Mouse (Mus musculus) forebrain, embryonic 10.5 days (tissue): ENCODE measurements around the gene Mepce. TPM values are rescaled to one million over a fixed set of nuclear protein-coding genes. Genes with fewer than 3 reads are reported as not detected.

Experiments
- DNase-seq: peaks from one replicate; pipeline ENCODE4 v3.0.0-alpha.2; 2017; ENCODE audit warnings: low spot score; ENCODE audit errors: extremely low spot score
- H3K27ac ChIP-seq: fragments of 300-500 bp; sonication (generic); 2 replicates; pipeline ENCODE4 v1.5.1; 2016; ENCODE audit warnings: mild to moderate bottlenecking
- H3K27me3 ChIP-seq: fragments of 300-500 bp; sonication (generic); 2 replicates; pipeline ENCODE4 v1.6.1; 2016; ENCODE audit warnings: mild to moderate bottlenecking; ENCODE audit not compliant: poor library complexity, severe bottlenecking
- H3K36me3 ChIP-seq: fragments of 300-500 bp; sonication (generic); replicated peaks from 2 replicates; pipeline ENCODE4 v1.6.1; 2016; ENCODE audit warnings: mild to moderate bottlenecking, moderate library complexity
- H3K4me1 ChIP-seq: fragments of 300-500 bp; sonication (generic); 2 replicates; pipeline ENCODE4 v1.6.1; 2016
- H3K4me3 ChIP-seq: fragments of 300-500 bp; sonication (generic); 2 replicates; pipeline ENCODE4 v1.5.1; 2016; ENCODE audit warnings: mild to moderate bottlenecking, moderate library complexity
- H3K9me3 ChIP-seq: fragments of 300-500 bp; sonication (generic); 2 replicates; pipeline ENCODE4 v1.6.1; 2016; ENCODE audit warnings: mild to moderate bottlenecking, moderate library complexity
- WGBS: fragments of 180-500 bp; shearing (Covaris S2); methylation state at CpG from one replicate; pipeline ENCODE4 v1.1.7; 2016; 5-methylcytosine and 5-hydroxymethylcytosine counted together
- polyA plus RNA-seq: library from polyadenylated mRNA; unstranded; fragments of >200 nt; fragmentation: Nextera tagmentation; extraction: Ambion mirVana; gene quantifications from 2 replicates; pipeline ENCODE4 v1.2.1, GENCODE M21; 2016

Gene Mepce
- polyA plus RNA-seq, 1 experiment from 2014 or later, result 11.5 TPM

GRCm38 (mm10) chr5:137740506-137740905 is 46.9 kb downstream of the Mepce start:
- 5% methylated on average over 11 of the region's 11 CpGs for WGBS
- no peak for DNase-seq
- peaks cover 68% of the 10 kb centered on the region for H3K4me1 ChIP-seq

GRCm38 (mm10) chr5:137739471-137739870 is 48.0 kb downstream of the Mepce start:
- Histone ChIP-seq H3K4me3 (peak overlapping the region; percentile 77), H3K27ac (peak overlapping the region; percentile 90), H3K4me1 (peaks cover 68% of the 10 kb centered on the region), H3K27me3 (0 out of 2 replicates have a peak, but pooled peaks cover 7% of the 10 kb centered on the region), H3K36me3 (peaks cover 38% of the 10 kb centered on the region), H3K9me3 (peaks cover 4% of the 10 kb centered on the region)
- no peak for DNase-seq
- 52% methylated on average over 9 of the region's 9 CpGs for WGBS

More at GRCm38 (mm10) chr5:137740506-137740905, 46.9 kb downstream of the Mepce start:
- Histone ChIP-seq H3K36me3 (peaks cover 29% of the 10 kb centered on the region), H3K9me3 (peaks cover 4% of the 10 kb centered on the region), H3K4me3 (peak overlapping the region; percentile 77), H3K27me3 (0 out of 2 replicates have a peak, but pooled peaks cover 7% of the 10 kb centered on the region), H3K27ac (peak overlapping the region; percentile 90)

GRCm38 (mm10) chr5:137738516-137738915 is 48.9 kb downstream of the Mepce start:
- Histone ChIP-seq H3K27ac (peak overlapping the region; percentile 90), H3K4me3 (peak overlapping the region; percentile 77)
- WGBS, result 31% methylated on average over 5 of the region's 5 CpGs

GRCm38 (mm10) chr5:137737400-137737940 is 50.0 kb downstream of the Mepce start:
- Histone ChIP-seq H3K27ac (peak overlapping the region; percentile 90; the same call in 1 of the 2 replicates), H3K36me3 (peaks cover 52% of the 10 kb centered on the region), H3K9me3 (peaks cover 4% of the 10 kb centered on the region), H3K4me1 (peaks cover 86% of the 10 kb centered on the region), H3K4me3 (peak overlapping the region; percentile 77; the same call in 1 of the 2 replicates), H3K27me3 (0 out of 2 replicates have a peak, but pooled peaks cover 3% of the 10 kb centered on the region)
- no peak for DNase-seq
- WGBS, result 94% methylated on average over 6 of the region's 6 CpGs

More at GRCm38 (mm10) chr5:137738516-137738915, 48.9 kb downstream of the Mepce start:
- peaks cover 41% of the 10 kb centered on the region for H3K36me3 ChIP-seq
- DNase-seq, result no peak
- peaks cover 4% of the 10 kb centered on the region for H3K9me3 ChIP-seq
- 0 out of 2 replicates have a peak, but pooled peaks cover 7% of the 10 kb centered on the region for H3K27me3 ChIP-seq
- H3K4me1 ChIP-seq, result peaks cover 77% of the 10 kb centered on the region

- H3K36me3 ChIP-seq, result peaks cover 77% of the 10 kb centered on the region
Measured at GRCm38 (mm10) chr5:137734289-137735061, 53.0 kb downstream of the Mepce start.

GRCm38 (mm10) chr5:137733638-137734288 is 53.7 kb downstream of the Mepce start:
- H3K27me3 ChIP-seq, result peaks cover 6% of the 10 kb centered on the region
- peaks cover 4% of the 10 kb centered on the region for H3K9me3 ChIP-seq
- peaks cover 67% of the 10 kb centered on the region for H3K4me1 ChIP-seq
- peak overlapping the region; percentile 42 for H3K4me3 ChIP-seq
- peaks cover 84% of the 10 kb centered on the region for H3K36me3 ChIP-seq
- DNase-seq, result no peak
- WGBS, result 61% methylated on average over 12 of the region's 12 CpGs
- H3K27ac ChIP-seq, result peak overlapping the region; percentile 94

More at GRCm38 (mm10) chr5:137734289-137735061, 53.0 kb downstream of the Mepce start:
- peak; percentile 91 for DNase-seq
- H3K27me3 ChIP-seq, result peaks cover 6% of the 10 kb centered on the region
- H3K4me3 ChIP-seq, result peak overlapping the region; percentile 42
- 62% methylated on average over 6 of the region's 6 CpGs for WGBS
- H3K9me3 ChIP-seq, result peaks cover 4% of the 10 kb centered on the region
- peaks cover 75% of the 10 kb centered on the region for H3K4me1 ChIP-seq
- peak overlapping the region; percentile 94 for H3K27ac ChIP-seq

Other genes starting within 250 kb of the Mepce start
- 2.0 and 4.8 TPM in 2 replicates for gene Actl6b, start 234.1 kb downstream of the Mepce start, polyA plus RNA-seq
- 1.3 and 2.5 TPM in 2 replicates for gene Tfr2, start 217.8 kb downstream of the Mepce start, polyA plus RNA-seq
- 14.2 and 15.1 TPM in 2 replicates for gene Mospd3, start 186.6 kb downstream of the Mepce start, polyA plus RNA-seq
- 61.7 and 62.5 TPM in 2 replicates for gene Pcolce, start 173.9 kb downstream of the Mepce start, polyA plus RNA-seq
- gene Fbxo24, start 158.7 kb downstream of the Mepce start, polyA plus RNA-seq, result 0.09 and 0.26 TPM in 2 replicates
- gene Lrch4, start 158.5 kb downstream of the Mepce start, polyA plus RNA-seq, result 29.0 and 33.4 TPM in 2 replicates
- 11.7 and 14.0 TPM in 2 replicates for gene Gm20605, start 158.5 kb downstream of the Mepce start, polyA plus RNA-seq
- gene Sap25, start 146.3 kb downstream of the Mepce start, polyA plus RNA-seq, result 7.3 and 9.8 TPM in 2 replicates
- gene Irs3, start 141.9 kb downstream of the Mepce start, polyA plus RNA-seq, result 0.31 and 0.42 TPM in 2 replicates
- 27.2 and 28.0 TPM in 2 replicates for gene Agfg2, start 102.9 kb downstream of the Mepce start, polyA plus RNA-seq
- 2.9 and 5.1 TPM in 2 replicates for gene Nyap1, start 46.0 kb downstream of the Mepce start, polyA plus RNA-seq
- gene Tsc22d4, start 41.9 kb downstream of the Mepce start, polyA plus RNA-seq, result 71.0 and 72.0 TPM in 2 replicates
- 47.5 and 49.2 TPM in 2 replicates for gene Ppp1r35, start 8.8 kb downstream of the Mepce start, polyA plus RNA-seq
- gene Zcwpw1, start 143 bp upstream of the Mepce start, polyA plus RNA-seq, result 12.9 and 14.8 TPM in 2 replicates
- 0.43 and 0.58 TPM in 2 replicates for gene Pilra, start 48.6 kb upstream of the Mepce start, polyA plus RNA-seq
- gene Pilrb1, start 70.5 kb upstream of the Mepce start, polyA plus RNA-seq, result not detected in 2 replicates
- not detected in 2 replicates for gene Pilrb2, start 84.2 kb upstream of the Mepce start, polyA plus RNA-seq
- not detected in 2 replicates for gene Cyp3a13, start 134.0 kb upstream of the Mepce start, polyA plus RNA-seq
- not detected in 2 replicates for gene Gjc3, start 175.4 kb upstream of the Mepce start, polyA plus RNA-seq
- not detected in 2 replicates for gene Azgp1, start 193.9 kb upstream of the Mepce start, polyA plus RNA-seq
- not detected in 2 replicates for gene Smok3a, start 233.6 kb upstream of the Mepce start, polyA plus RNA-seq
- gene Smok3b, start 233.8 kb upstream of the Mepce start, polyA plus RNA-seq, result not detected in 2 replicates